Mouse (Mus musculus) thymus, adult 2 months (tissue): ENCODE results near the gene Ccdc15.

Source experiments
- CTCF ChIP-seq: fragments of 200-500 bp; IDR thresholded peaks from 2 replicates; pipeline ENCODE4 v1.5.1; 2012; ENCODE audit warnings: mild to moderate bottlenecking, control low read depth, low read length, moderate library complexity, borderline replicate concordance; ENCODE audit not compliant: control insufficient read depth, poor library complexity, insufficient read depth; ENCODE audit errors: extremely low read depth
- POLR2A ChIP-seq: fragments of 200-500 bp; IDR thresholded peaks from 2 replicates; pipeline ENCODE4 v1.6.1; 2012; ENCODE audit warnings: mild to moderate bottlenecking, low read length, control low read depth, moderate library complexity; ENCODE audit not compliant: control insufficient read depth, poor library complexity, insufficient read depth; ENCODE audit errors: extremely low read depth

GRCm38 (mm10) chr9:37235951-37236737 lies 112.1 kb downstream of the Ccdc15 start:
- TF ChIP-seq CTCF = no peak
- no peak for TF ChIP-seq POLR2A
